Mouse (Mus musculus) left cerebral cortex, postnatal 25 days (tissue): ENCODE results near the gene Noa1. TPM values are rescaled to one million over a fixed set of nuclear protein-coding genes. Genes with fewer than 3 reads are reported as not detected.
A peak's percentile ranks its signal among the peaks of the same experiment; 100 is the strongest.

Experiments used
- DNase-seq, 2 experiments: peaks; one replicate each; pipeline ENCODE4 v3.0.0; 2022; ENCODE audit warnings: low spot score in 2 of 2, mixed read lengths in 1 of 2
- intact Hi-C: fragments of 180-260 bp; cut with DNase I; formaldehyde crosslinking; loops from one replicate; pipeline ENCODE4 v1.15.1; 2025
- total RNA-seq, 2 experiments: library from RNA; stranded (reverse); gene quantifications; 2 replicates each; pipeline ENCODE4 v1.2.3; 2021

Gene Noa1
- total RNA-seq, 2 experiments from 2014 or later, result 25.7 to 27.7 TPM

- no peak for DNase-seq
- intact Hi-C loops, result no loop called here
Measured at GRCm38 (mm10) chr5:77292803-77293522, 16.9 kb downstream of the Noa1 start.

- DNase-seq, result no peak
- intact Hi-C loops, result no loop called here
Measured at GRCm38 (mm10) chr5:77290606-77291005, 19.3 kb downstream of the Noa1 start.

- intact Hi-C loops, result no loop called here
- no peak for DNase-seq
Measured at GRCm38 (mm10) chr5:77289686-77290085, 20.2 kb downstream of the Noa1 start.

DNA sequence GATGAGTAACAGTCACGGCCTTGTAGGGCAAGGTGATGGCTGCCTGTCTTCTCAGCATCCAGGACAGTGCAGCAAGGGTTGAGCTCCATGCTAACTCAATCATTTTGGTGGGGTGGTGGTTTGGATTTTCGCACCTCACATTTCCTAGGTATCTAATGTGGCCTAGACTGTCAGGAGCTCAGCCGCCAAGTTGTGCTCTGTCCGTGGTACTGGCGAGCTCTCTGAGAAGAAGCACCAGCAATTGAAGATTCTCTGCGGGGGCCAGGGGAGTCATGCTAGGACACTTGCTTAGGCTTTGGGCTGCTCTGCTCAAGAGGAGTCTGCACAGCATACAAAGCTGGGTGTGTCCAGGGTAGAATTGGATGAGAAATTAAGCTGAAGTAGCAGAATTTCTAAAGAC lies 22.0 kb downstream of the Noa1 start:
- intact Hi-C loops, result no loop called here
- DNase-seq, result no peak

DNA sequence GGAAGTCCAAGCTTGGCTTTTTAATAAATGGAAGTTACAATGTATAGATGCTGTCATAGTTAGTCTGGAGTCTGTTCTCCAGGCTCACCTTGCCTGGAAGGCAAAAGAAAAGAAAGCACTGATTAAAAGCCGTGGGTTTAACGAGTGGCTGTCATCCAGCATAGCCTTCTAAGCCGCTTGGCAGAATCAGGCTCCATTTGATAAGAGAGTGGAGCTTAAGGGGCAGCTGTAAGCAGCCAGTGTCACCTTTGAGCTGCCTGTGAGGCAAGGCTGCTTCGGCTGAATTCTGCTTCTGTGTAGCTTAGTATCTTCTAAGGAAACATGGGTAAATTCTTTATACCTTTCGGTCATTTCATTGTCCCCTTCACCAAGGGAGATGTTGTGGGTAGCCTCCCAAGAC lies 23.0 kb downstream of the Noa1 start:
- no peak for DNase-seq
- intact Hi-C loops, result no loop called here

DNA sequence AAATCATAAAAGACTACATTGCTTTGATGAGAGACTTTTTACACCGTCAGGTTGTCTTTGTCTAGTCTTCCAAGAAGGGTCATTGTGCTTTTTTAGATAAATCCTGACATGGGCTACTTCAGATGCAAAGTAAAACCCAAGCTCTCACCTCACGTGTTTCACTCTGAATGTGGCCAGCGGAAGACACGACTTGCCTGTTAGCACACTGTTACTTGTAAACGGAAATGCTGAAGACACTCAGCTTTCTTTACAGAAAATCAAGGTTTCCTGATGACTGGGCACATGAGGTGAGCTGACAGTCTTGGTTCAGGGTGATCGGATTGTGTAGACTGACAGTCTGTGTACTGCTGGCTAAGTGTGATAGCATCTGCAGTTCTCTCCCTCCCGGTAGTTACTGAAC lies 24.2 kb downstream of the Noa1 start:
- DNase-seq, result no peak
- intact Hi-C loops, result no loop called here

- no peak for DNase-seq
- intact Hi-C loops, result no loop called here
Measured at GRCm38 (mm10) chr5:77282242-77282641, 27.6 kb downstream of the Noa1 start.

GRCm38 (mm10) chr5:77281518-77282174 lies 28.2 kb downstream of the Noa1 start:
- intact Hi-C loops, result no loop called here

DNA sequence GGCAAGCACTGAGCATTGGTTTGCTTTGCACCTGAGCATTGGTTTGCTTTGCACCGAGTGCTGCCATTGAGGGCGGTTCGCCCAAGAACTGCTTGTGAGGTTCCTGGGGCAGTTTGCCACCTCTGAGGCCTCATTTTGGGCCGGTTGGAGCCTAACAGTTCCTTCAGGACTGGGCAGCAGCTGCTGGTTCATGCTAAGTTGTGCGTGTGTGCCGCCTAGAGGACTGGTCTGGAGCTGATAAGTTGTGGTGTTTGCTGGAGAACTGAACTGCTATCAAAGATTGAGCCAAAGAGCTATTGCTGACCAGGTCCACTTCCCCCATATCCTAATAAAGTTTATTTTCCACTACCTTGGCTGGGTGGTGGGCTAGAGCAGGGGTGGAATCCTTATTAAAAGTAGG lies 32.7 kb downstream of the Noa1 start:
- intact Hi-C loops, result no loop called here
- DNase-seq, result no peak

More at GRCm38 (mm10) chr5:77281518-77282174, 28.2 kb downstream of the Noa1 start:
- DNase-seq, result no peak

GRCm38 (mm10) chr5:77275950-77276349 lies 33.9 kb downstream of the Noa1 start:
- DNase-seq, result no peak
- intact Hi-C loops, result no loop called here

DNA sequence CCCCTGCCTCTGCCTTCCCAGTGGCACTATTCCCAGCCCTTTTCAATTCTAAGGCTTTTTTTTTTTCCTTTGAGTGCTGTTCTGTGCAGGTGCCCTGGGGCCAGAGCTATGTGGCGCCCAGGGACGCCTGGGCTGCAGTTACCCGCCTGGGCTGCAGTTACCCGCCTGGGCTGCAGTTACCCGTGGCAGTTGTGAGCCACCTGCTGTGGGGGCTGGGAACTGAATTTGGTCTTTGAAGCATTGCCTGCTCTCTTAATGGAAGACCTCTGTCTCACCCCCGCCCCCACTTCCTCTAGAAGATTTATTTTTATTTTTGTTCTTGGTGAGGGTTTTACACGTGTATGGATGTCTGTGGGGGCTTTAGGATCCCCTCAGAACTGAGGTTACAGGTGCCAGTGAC lies 36.7 kb downstream of the Noa1 start:
- intact Hi-C loops, result no loop called here
- no peak for DNase-seq

GRCm38 (mm10) chr5:77269399-77269798 lies 40.5 kb downstream of the Noa1 start:
- intact Hi-C loops, result no loop called here
- DNase-seq, result no peak

DNA sequence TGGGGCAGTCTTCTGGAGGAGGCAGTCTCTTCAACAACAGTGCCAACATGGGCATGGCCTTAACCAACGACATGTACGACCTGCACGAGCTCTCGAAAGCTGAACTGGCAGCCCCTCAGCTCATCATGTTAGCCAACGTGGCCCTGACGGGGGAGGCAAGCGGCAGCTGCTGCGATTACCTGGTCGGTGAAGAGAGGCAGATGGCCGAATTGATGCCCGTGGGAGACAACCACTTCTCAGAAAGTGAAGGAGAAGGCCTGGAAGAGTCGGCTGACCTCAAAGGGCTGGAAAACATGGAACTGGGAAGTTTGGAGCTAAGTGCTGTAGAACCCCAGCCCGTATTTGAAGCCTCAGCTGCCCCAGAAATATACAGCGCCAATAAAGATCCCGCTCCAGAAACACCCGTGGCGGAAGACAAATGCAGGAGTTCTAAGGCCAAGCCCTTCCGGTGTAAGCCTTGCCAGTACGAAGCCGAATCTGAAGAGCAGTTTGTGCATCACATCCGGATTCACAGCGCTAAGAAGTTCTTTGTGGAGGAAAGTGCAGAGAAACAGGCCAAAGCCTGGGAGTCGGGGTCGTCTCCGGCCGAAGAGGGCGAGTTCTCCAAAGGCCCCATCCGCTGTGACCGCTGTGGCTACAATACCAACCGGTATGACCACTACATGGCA lies 41.8 kb downstream of the Noa1 start:
- intact Hi-C loops, result no loop called here
- DNase-seq, result no peak

- intact Hi-C loops, result no loop called here
- DNase-seq, result no peak
Measured at GRCm38 (mm10) chr5:77267441-77267840, 42.4 kb downstream of the Noa1 start.

GRCm38 (mm10) chr5:77266886-77267401 lies 42.9 kb downstream of the Noa1 start:
- no peak for DNase-seq
- intact Hi-C loops, result no loop called here

DNA sequence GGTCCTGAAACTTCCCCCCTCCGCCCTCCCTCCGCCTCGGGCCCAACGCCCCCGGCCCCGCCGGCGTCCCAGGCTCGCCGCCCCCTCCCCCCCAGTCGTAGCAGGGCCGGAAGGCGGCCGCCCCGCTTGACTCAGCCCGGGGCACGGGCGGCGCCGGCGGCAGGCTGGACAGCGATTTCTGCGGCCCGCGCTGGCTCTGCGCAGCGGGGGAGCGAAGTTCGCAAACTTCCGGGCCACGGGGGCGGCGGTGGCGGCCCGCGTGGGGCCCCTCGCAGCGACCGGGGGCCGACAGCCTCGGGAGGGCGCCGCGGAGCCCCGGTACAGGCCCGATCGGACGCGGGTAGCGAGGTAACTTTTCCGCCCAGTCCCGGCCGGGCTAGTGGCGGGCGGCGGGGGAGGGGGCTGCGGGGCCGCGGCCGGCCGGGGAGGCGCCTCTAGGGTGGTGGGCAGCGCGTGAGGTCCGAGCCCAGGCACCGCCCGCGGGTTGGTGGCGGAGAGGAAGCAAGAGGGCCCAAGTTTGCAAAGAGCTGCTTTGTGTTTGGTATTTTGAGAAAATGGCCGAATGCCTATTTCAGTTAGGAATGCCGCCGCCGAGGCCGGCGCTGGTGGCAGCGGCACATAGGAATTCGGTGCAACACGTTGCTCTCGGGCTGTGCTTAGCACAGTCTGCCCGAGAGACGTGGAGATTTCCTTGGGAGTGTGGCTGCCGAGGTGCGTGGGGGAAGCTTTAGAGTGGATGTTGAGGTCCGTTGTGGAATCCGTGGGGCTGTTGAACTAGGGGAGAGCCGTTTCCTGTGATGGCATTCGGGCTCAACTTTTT lies 43.6 kb downstream of the Noa1 start:
- peak; percentile 35 to 45 for DNase-seq
- intact Hi-C loops, result no loop called here

- DNase-seq, result peak; percentile 14 to 42
- intact Hi-C loops, result no loop called here
Measured at GRCm38 (mm10) chr5:77265671-77266065, 44.2 kb downstream of the Noa1 start.

GRCm38 (mm10) chr5:77265081-77265670 lies 44.7 kb downstream of the Noa1 start, which contains the start of gene Rest:
Gene Rest (plus strand): TSS chr5:77265491.
- peak; percentile 16 to 50 for DNase-seq
- intact Hi-C loops, result no loop called here

DNA sequence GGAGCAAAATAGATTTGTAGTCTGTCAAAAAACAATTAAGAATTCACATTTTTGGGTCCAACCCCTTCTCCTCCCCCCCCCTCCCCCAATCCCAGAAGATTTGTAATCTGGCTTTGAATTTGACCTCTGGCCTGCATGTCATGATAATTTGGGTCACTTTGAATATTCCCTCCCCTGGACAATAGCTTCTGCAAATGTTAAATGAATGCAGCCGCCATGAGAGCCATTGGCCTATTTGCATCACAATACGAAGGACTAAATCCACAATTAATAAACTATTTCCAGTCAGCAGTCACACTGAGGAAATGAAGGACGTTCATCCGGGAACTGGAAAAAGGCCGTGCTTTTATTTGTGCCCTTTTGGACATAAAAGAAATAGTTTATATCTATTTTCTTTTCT lies 47.8 kb downstream of the Noa1 start:
- DNase-seq, result no peak
- intact Hi-C loops, result no loop called here
